Mouse (Mus musculus): Measurements from ENCODE around the gene Rai2. TPM values are rescaled to one million over a fixed set of nuclear protein-coding genes. Genes with fewer than 3 reads are reported as not detected.

Rai2 gene
- total and polyA plus RNA-seq, 2 experiments from 2014 or later = 7.8 to 8.8 TPM

- Histone ChIP-seq H3K27me3 (ENCODE audit: insufficient read depth, low read length) (no peaks in the 10 kb centered on the region; the same call in 1 of the 2 replicates), H3K9ac (replicated peaks; ENCODE audit: low read length, poor library complexity, severe bottlenecking) (no peak overlapping the region), H3K36me3 (ENCODE audit: insufficient read depth, low read length) (no peaks in the 10 kb centered on the region), H3K27ac (ENCODE audit: low read depth, low read length) (no peak overlapping the region), H3K4me3 (ENCODE audit: low read depth, low read length) (no peak overlapping the region), H3K9me3 (ENCODE audit: low read length) (no peaks in the 10 kb centered on the region), H3K4me1 (ENCODE audit: insufficient read depth, low read length) (no peaks in the 10 kb centered on the region), H3K4me2 (ENCODE audit: low read depth, low read length, poor library complexity, severe bottlenecking) (no peak overlapping the region)
- 74% methylated on average over 12 of the region's 12 CpGs for WGBS
- TF ChIP-seq CTCF (IDR thresholded peaks at IDR 0.05) = no peak
- no peak for DNase-seq (ENCODE audit: low spot score)
- ATAC-seq (ENCODE audit: low FRiP score) = no peak
These were observed 16.9 kb downstream of the Rai2 start for GRCm38 (mm10) chrX:161733581-161734309.

DNA sequence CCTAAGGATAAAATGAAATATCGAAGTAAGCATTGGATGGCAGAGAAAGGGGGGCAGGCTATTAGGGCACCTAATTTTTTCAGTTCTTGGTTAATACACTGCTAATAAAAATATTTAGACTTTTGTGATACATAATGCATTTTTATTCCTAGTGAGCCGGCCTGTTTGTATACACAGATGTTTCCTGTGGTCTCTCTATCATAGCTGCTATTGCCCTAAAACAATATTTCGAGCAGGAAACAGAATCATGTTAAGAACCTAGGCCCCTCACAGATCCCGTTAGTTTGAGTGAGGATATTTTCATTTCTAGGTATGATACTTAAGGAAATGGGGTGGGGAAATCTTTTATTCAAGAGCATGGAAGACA lies 17.4 kb downstream of the Rai2 start:
- Histone ChIP-seq H3K36me3 (ENCODE audit: insufficient read depth, low read length) (no peaks in the 10 kb centered on the region), H3K27me3 (ENCODE audit: insufficient read depth, low read length) (peaks cover 3% of the 10 kb centered on the region; the same call in 1 of the 2 replicates), H3K27ac (ENCODE audit: low read depth, low read length) (no peak overlapping the region), H3K9me3 (ENCODE audit: low read length) (no peaks in the 10 kb centered on the region), H3K4me1 (ENCODE audit: insufficient read depth, low read length) (no peaks in the 10 kb centered on the region), H3K9ac (replicated peaks; ENCODE audit: low read length, poor library complexity, severe bottlenecking) (no peak overlapping the region), H3K4me2 (ENCODE audit: low read depth, low read length, poor library complexity, severe bottlenecking) (no peak overlapping the region), H3K4me3 (ENCODE audit: low read depth, low read length) (no peak overlapping the region)
- no peak for TF ChIP-seq CTCF (IDR thresholded peaks at IDR 0.05)
- no peak for ATAC-seq (ENCODE audit: low FRiP score)
- WGBS = 74% methylated on average over 4 of the region's 4 CpGs
- no peak for DNase-seq (ENCODE audit: low spot score)

- Histone ChIP-seq H3K9me3 (ENCODE audit: low read length) (no peaks in the 10 kb centered on the region), H3K27me3 (ENCODE audit: insufficient read depth, low read length) (peaks cover 3% of the 10 kb centered on the region; the same call in 1 of the 2 replicates), H3K36me3 (ENCODE audit: insufficient read depth, low read length) (no peaks in the 10 kb centered on the region), H3K4me3 (ENCODE audit: low read depth, low read length) (no peak overlapping the region), H3K4me2 (ENCODE audit: low read depth, low read length, poor library complexity, severe bottlenecking) (no peak overlapping the region), H3K4me1 (ENCODE audit: insufficient read depth, low read length) (no peaks in the 10 kb centered on the region), H3K27ac (ENCODE audit: low read depth, low read length) (no peak overlapping the region), H3K9ac (replicated peaks; ENCODE audit: low read length, poor library complexity, severe bottlenecking) (no peak overlapping the region)
- TF ChIP-seq CTCF (IDR thresholded peaks at IDR 0.05) = no peak
- 43% methylated on average over 1 of the region's 1 CpGs for WGBS
- ATAC-seq (ENCODE audit: low FRiP score) = no peak
- no peak for DNase-seq (ENCODE audit: low spot score)
These were observed 22.5 kb downstream of the Rai2 start for GRCm38 (mm10) chrX:161739374-161739773.

DNA sequence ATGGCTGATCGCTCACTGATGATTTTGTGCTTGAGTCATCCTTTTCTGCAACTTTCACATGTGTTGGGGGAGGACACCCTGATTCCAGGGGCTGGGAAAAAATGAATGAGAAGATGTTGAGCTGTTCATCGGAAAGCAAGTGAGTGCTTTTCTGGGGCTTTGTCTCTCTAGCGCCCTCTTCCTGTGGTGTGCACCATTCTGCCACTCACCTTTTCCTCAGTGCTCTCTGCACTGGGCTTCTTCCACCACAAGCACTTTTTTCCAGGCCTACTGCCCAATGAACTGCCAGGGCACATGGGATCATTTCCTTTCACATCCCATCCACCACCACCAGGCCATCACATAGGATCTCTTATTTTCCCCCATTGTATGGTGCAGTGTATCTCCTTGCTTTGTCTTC lies 26.2 kb downstream of the Rai2 start:
- DNase-seq (ENCODE audit: low spot score) = no peak
- no peaks in the 10 kb centered on the region for H3K4me1 ChIP-seq (ENCODE audit: insufficient read depth, low read length)
- no peak overlapping the region for H3K27ac ChIP-seq (ENCODE audit: low read depth, low read length)
- ATAC-seq (ENCODE audit: low FRiP score) = no peak
- H3K36me3 ChIP-seq (ENCODE audit: insufficient read depth, low read length) = no peaks in the 10 kb centered on the region
- no peak overlapping the region for H3K4me3 ChIP-seq (ENCODE audit: low read depth, low read length)
- 62% methylated on average over 3 of the region's 3 CpGs for WGBS
- H3K27me3 ChIP-seq (ENCODE audit: insufficient read depth, low read length) = peaks cover 3% of the 10 kb centered on the region; the same call in 1 of the 2 replicates
- peak; percentile 27 for TF ChIP-seq CTCF (IDR thresholded peaks at IDR 0.05)
- H3K4me2 ChIP-seq (ENCODE audit: low read depth, low read length, poor library complexity, severe bottlenecking) = no peak overlapping the region
- H3K9me3 ChIP-seq (ENCODE audit: low read length) = no peaks in the 10 kb centered on the region
- H3K9ac ChIP-seq (replicated peaks; ENCODE audit: low read length, poor library complexity, severe bottlenecking) = no peak overlapping the region

GRCm38 (mm10) chrX:161745296-161745695 lies 28.4 kb downstream of the Rai2 start:
- no peaks in the 10 kb centered on the region; the same call in 1 of the 2 replicates for H3K27me3 ChIP-seq (ENCODE audit: insufficient read depth, low read length)
- H3K4me2 ChIP-seq (ENCODE audit: low read depth, low read length, poor library complexity, severe bottlenecking) = no peak overlapping the region
- no peak overlapping the region for H3K9ac ChIP-seq (replicated peaks; ENCODE audit: low read length, poor library complexity, severe bottlenecking)
- no peak for TF ChIP-seq CTCF (IDR thresholded peaks at IDR 0.05)
- DNase-seq (ENCODE audit: low spot score) (no peak), ATAC-seq (ENCODE audit: low FRiP score) (no peak)
- no peaks in the 10 kb centered on the region for H3K9me3 ChIP-seq (ENCODE audit: low read length)
- no peaks in the 10 kb centered on the region for H3K36me3 ChIP-seq (ENCODE audit: insufficient read depth, low read length)
- 85% methylated on average over 3 of the region's 3 CpGs for WGBS
- H3K4me3 ChIP-seq (ENCODE audit: low read depth, low read length) = no peak overlapping the region
- H3K4me1 ChIP-seq (ENCODE audit: insufficient read depth, low read length) = no peaks in the 10 kb centered on the region
- no peak overlapping the region for H3K27ac ChIP-seq (ENCODE audit: low read depth, low read length)

DNA sequence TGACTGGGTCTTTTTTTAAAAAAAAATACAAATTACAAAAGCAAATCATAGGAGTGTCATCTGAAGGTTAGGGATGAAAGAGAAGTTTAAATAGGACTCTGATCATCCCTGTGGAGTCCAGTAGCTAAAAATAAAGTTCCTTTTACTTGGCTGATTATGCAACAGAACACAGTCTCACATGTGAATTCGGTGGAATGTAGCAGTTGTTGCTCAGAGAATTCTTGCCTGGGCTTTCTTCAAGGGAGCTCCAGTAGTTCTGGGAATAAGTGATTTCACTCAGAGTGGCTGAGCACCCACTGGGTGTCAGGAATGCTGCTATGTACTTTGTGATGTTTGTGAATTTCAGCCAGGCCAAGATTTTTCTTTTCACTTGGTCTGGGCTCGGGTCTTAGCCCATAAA lies 30.5 kb downstream of the Rai2 start:
- no peak for TF ChIP-seq CTCF (IDR thresholded peaks at IDR 0.05)
- ATAC-seq (ENCODE audit: low FRiP score) = no peak
- 65% methylated on average over 2 of the region's 2 CpGs for WGBS

More for the DNA sequence above, 30.5 kb downstream of the Rai2 start:
- H3K9ac ChIP-seq (replicated peaks; ENCODE audit: low read length, poor library complexity, severe bottlenecking) = no peak overlapping the region
- H3K4me1 ChIP-seq (ENCODE audit: insufficient read depth, low read length) = no peaks in the 10 kb centered on the region
- H3K27me3 ChIP-seq (ENCODE audit: insufficient read depth, low read length) = no peaks in the 10 kb centered on the region
- no peaks in the 10 kb centered on the region for H3K9me3 ChIP-seq (ENCODE audit: low read length)
- no peak overlapping the region for H3K4me3 ChIP-seq (ENCODE audit: low read depth, low read length)
- DNase-seq (ENCODE audit: low spot score) = no peak
- no peak overlapping the region for H3K27ac ChIP-seq (ENCODE audit: low read depth, low read length)
- no peak overlapping the region for H3K4me2 ChIP-seq (ENCODE audit: low read depth, low read length, poor library complexity, severe bottlenecking)
- no peaks in the 10 kb centered on the region for H3K36me3 ChIP-seq (ENCODE audit: insufficient read depth, low read length)
